ENCODE assay signal across 19 mouse cellular contexts in the genomic region with DNA sequence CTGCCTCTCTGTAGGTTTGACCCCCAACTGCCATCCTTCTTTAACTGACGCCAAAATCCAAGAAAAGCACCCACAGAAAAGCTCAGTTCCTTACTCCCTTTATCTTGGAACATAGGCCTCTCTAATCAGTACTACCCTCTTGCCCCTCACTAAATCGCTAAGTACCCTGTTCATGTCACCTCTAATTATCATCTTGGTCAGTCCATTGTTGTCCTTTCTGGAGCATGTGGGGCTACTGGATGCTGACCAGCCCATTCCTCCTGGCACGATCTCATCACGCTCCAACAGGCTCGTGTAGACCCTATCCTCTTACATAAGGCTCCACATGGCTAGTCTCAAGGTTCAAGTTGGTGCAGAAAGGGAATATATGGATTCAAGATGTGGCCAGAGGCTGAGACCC. TPM values are rescaled to one million over a fixed set of nuclear protein-coding genes. Genes with fewer than 3 reads are reported as not detected.
"Had no signal": no experiment of that assay in that cellular context is flagged by ENCODE, and none has a peak within 500 bp of the region (broad histone marks: within the 10 kb centered on the region; RNA-seq: fewer than 3 reads in every experiment).

No protein-coding gene starts in this region.

- H3K9me3 ChIP-seq: midbrain, embryonic 13.5 days; midbrain, embryonic 15.5 days; neural tube, embryonic 12.5 days had no signal

- H3K36me3 ChIP-seq: midbrain, embryonic 13.5 days; midbrain, embryonic 15.5 days; neural tube, embryonic 12.5 days had no signal

- H3K4me2 ChIP-seq: lung, embryonic 14.5 days; midbrain, embryonic 11.5 days; midbrain, embryonic 13.5 days; midbrain, embryonic 15.5 days; neural tube, embryonic 12.5 days had no signal

- ATAC-seq: midbrain, embryonic 13.5 days; midbrain, embryonic 15.5 days had no signal

- DNase-seq: lung, adult 18-20 months; lung, embryonic 14.5 days; lung, postnatal 10 days; right cerebral cortex, adult 18-20 months; right cerebral cortex, postnatal 25 days; right cerebral cortex, postnatal 4 days; spleen, adult 18-20 months; thymus, adult 18-20 months; thymus, postnatal 14 days; thymus, postnatal 36 days had no signal

- H3K4me3 ChIP-seq: megakaryocyte, embryonic 14.5 days; midbrain, embryonic 13.5 days; midbrain, embryonic 15.5 days; neural tube, embryonic 12.5 days had no signal

- H3K27ac ChIP-seq: macrophage; midbrain, embryonic 13.5 days; midbrain, embryonic 15.5 days; neural tube, embryonic 12.5 days had no signal

- H3K9ac ChIP-seq: lung, embryonic 14.5 days; midbrain, embryonic 13.5 days; midbrain, embryonic 15.5 days; neural tube, embryonic 12.5 days had no signal

RNA-seq across cellular contexts. Expression of gene Stard13, which starts 2.8 kb away (rescaled TPM):
- total RNA-seq: megakaryocyte progenitor cell, adult 5-6 weeks; monocyte, adult 5-6 weeks; neutrophil, adult 5-6 weeks had no signal
